ENCODE assay signal across 9 mouse cellular contexts in genomic region chr19:40962988-40963387, GRCm38 (mm10). TPM values are rescaled to one million over a fixed set of nuclear protein-coding genes. Genes with fewer than 3 reads are reported as not detected.
DNase-seq lines count a peak whose midpoint lies in the region; ATAC-seq and TF ChIP-seq lines count a peak whose summit lies in the region.
"Had no signal": no experiment of that assay in that cellular context is flagged by ENCODE, and none has a peak within 500 bp of the region (broad histone marks: within the 10 kb centered on the region; RNA-seq: fewer than 3 reads in every experiment).

No protein-coding gene starts in this region.

- no peak for ATAC-seq in forebrain, embryonic 14.5 days
- no peak for ATAC-seq in forebrain, embryonic 16.5 days
- no peak for ATAC-seq in midbrain, postnatal 0 days (ENCODE audit: low FRiP score)

- TF ChIP-seq POLR2A in bone marrow macrophage, adult 2 months (IDR thresholded peaks at IDR 0.05; ENCODE audit: borderline replicate concordance, low read depth, low read length): no peak
- TF ChIP-seq POLR2A in thymus, adult 2 months (IDR thresholded peaks at IDR 0.05; ENCODE audit: control insufficient read depth, extremely low read depth, insufficient read depth, low read length, poor library complexity): no peak

- DNase-seq in forebrain, embryonic 14.5 days (ENCODE audit: low spot score): peak; percentile 40
- DNase-seq in heart, adult 8-10 months (ENCODE audit: low spot score): peak; percentile 28
- DNase-seq in left cerebral cortex, postnatal 10 days (ENCODE audit: extremely low spot score in 1 of 2, low spot score in 2 of 2): peak; percentile 20 to 62
- DNase-seq in midbrain, postnatal 0 days (ENCODE audit: low spot score): peak; percentile 15
- DNase-seq in thymus, adult 2 months: peak; percentile 80

- H3K79me3 ChIP-seq in C2C12 (ENCODE audit: low read depth): no peaks in the 10 kb centered on the region

- H3ac ChIP-seq in C2C12 (ENCODE audit: control insufficient read depth, insufficient read length, low read depth): no peak overlapping the region

- TF ChIP-seq CTCF in C2C12 (IDR thresholded peaks at IDR 0.05; ENCODE audit: control insufficient read depth, insufficient read depth, insufficient read length): peak; percentile 74
- TF ChIP-seq CTCF in bone marrow macrophage, adult 2 months (IDR thresholded peaks at IDR 0.05; ENCODE audit: low read depth, low read length): peak; percentile 77
- TF ChIP-seq CTCF in midbrain, postnatal 0 days (IDR thresholded peaks at IDR 0.05): peak; percentile 65
- peak; percentile 96 for TF ChIP-seq CTCF in thymus, adult 2 months (IDR thresholded peaks at IDR 0.05; ENCODE audit: borderline replicate concordance, control insufficient read depth, extremely low read depth, insufficient read depth, low read length, poor library complexity)

- intact Hi-C loops in left cerebral cortex, postnatal 10 days (cut with DNase I): loop anchor here (5.0 kb wide), 1 partner anchor 49 kb away; no protein-coding TSS in a partner anchor

- H3K27me3 ChIP-seq in forebrain, embryonic 14.5 days (replicated peaks; ENCODE audit: control insufficient read depth, insufficient read depth, low read length): no peaks in the 10 kb centered on the region
- no peaks in the 10 kb centered on the region for H3K27me3 ChIP-seq in forebrain, embryonic 16.5 days (replicated peaks; ENCODE audit: control insufficient read depth, insufficient read depth, low read length)
- no peaks in the 10 kb centered on the region for H3K27me3 ChIP-seq in C2C12 (ENCODE audit: control insufficient read depth, insufficient read depth, insufficient read length)
- H3K27me3 ChIP-seq in midbrain, postnatal 0 days (ENCODE audit: insufficient read depth, low read length): no peaks in the 10 kb centered on the region
- H3K27me3 ChIP-seq in thymus, adult 2 months (ENCODE audit: control insufficient read depth, insufficient read depth, low read length): no peaks in the 10 kb centered on the region
- H3K27me3 ChIP-seq: lung, embryonic 15.5 days had no signal

- H3K79me2 ChIP-seq in C2C12 (ENCODE audit: control insufficient read depth, insufficient read depth): no peaks in the 10 kb centered on the region

- no peak overlapping the region for H3K9ac ChIP-seq in forebrain, embryonic 14.5 days (ENCODE audit: low read length)
- no peak overlapping the region for H3K9ac ChIP-seq in forebrain, embryonic 16.5 days (replicated peaks; ENCODE audit: low read depth, low read length)
- H3K9ac ChIP-seq in midbrain, postnatal 0 days (replicated peaks; ENCODE audit: low read length, poor library complexity, severe bottlenecking): no peak overlapping the region
- H3K9ac ChIP-seq: lung, embryonic 15.5 days had no signal

- no peak overlapping the region for H3K27ac ChIP-seq in forebrain, embryonic 14.5 days (ENCODE audit: low read depth, low read length)
- H3K27ac ChIP-seq in forebrain, embryonic 16.5 days (ENCODE audit: low read length): no peak overlapping the region
- H3K27ac ChIP-seq in bone marrow macrophage, adult 2 months (ENCODE audit: insufficient read depth, low read depth, low read length): peak overlapping the region; percentile 79
- H3K27ac ChIP-seq in midbrain, postnatal 0 days (ENCODE audit: low read depth, low read length): no peak overlapping the region
- H3K27ac ChIP-seq in thymus, adult 2 months (ENCODE audit: control insufficient read depth, insufficient read depth, low read length): no peak overlapping the region
- H3K27ac ChIP-seq: lung, embryonic 15.5 days had no signal

- H3K4me3 ChIP-seq in forebrain, embryonic 14.5 days (ENCODE audit: low read depth, low read length): no peak overlapping the region
- no peak overlapping the region for H3K4me3 ChIP-seq in forebrain, embryonic 16.5 days (replicated peaks; ENCODE audit: low read length)
- no peak overlapping the region for H3K4me3 ChIP-seq in C2C12 (ENCODE audit: insufficient read depth, poor library complexity, severe bottlenecking)
- H3K4me3 ChIP-seq in bone marrow macrophage, adult 2 months (ENCODE audit: insufficient read depth, low read length): no peak overlapping the region
- no peak overlapping the region for H3K4me3 ChIP-seq in midbrain, postnatal 0 days (ENCODE audit: low read depth, low read length)
- no peak overlapping the region for H3K4me3 ChIP-seq in thymus, adult 2 months (ENCODE audit: control insufficient read depth, insufficient read depth, low read length)
- H3K4me3 ChIP-seq: lung, embryonic 15.5 days had no signal

- no peaks in the 10 kb centered on the region for H3K4me1 ChIP-seq in forebrain, embryonic 14.5 days (ENCODE audit: control insufficient read depth, insufficient read depth, low read length)
- H3K4me1 ChIP-seq in forebrain, embryonic 16.5 days (replicated peaks; ENCODE audit: control insufficient read depth, insufficient read depth, low read length): no peaks in the 10 kb centered on the region
- H3K4me1 ChIP-seq in bone marrow macrophage, adult 2 months (ENCODE audit: control insufficient read depth, insufficient read depth, low read length): peaks cover 42% of the 10 kb centered on the region
- H3K4me1 ChIP-seq in midbrain, postnatal 0 days (ENCODE audit: insufficient read depth, low read length): no peaks in the 10 kb centered on the region
- H3K4me1 ChIP-seq in thymus, adult 2 months (replicated peaks; ENCODE audit: control insufficient read depth, insufficient read depth, low read length): peaks cover 3% of the 10 kb centered on the region; the same call in 1 of the 2 replicates

- H3K9me3 ChIP-seq in forebrain, embryonic 14.5 days (replicated peaks; ENCODE audit: control insufficient read depth, low read length): no peaks in the 10 kb centered on the region
- H3K9me3 ChIP-seq in forebrain, embryonic 16.5 days (ENCODE audit: control insufficient read depth, low read length): no peaks in the 10 kb centered on the region
- H3K9me3 ChIP-seq in midbrain, postnatal 0 days (ENCODE audit: low read length): no peaks in the 10 kb centered on the region
- H3K9me3 ChIP-seq: lung, embryonic 15.5 days had no signal

- 53% methylated on average over 12 of the region's 12 CpGs for WGBS in forebrain, embryonic 14.5 days
- 52% methylated on average over 12 of the region's 12 CpGs for WGBS in forebrain, embryonic 16.5 days
- WGBS in midbrain, postnatal 0 days: 48% methylated on average over 12 of the region's 12 CpGs
- WGBS in thymus, adult 2 months: 12% methylated on average over 12 of the region's 12 CpGs

- H3K4me2 ChIP-seq in forebrain, embryonic 14.5 days (ENCODE audit: low read length): no peak overlapping the region
- no peak overlapping the region for H3K4me2 ChIP-seq in forebrain, embryonic 16.5 days (ENCODE audit: low read length)
- no peak overlapping the region for H3K4me2 ChIP-seq in midbrain, postnatal 0 days (ENCODE audit: low read depth, low read length, poor library complexity, severe bottlenecking)
- H3K4me2 ChIP-seq: lung, embryonic 15.5 days had no signal

- H3K36me3 ChIP-seq in forebrain, embryonic 14.5 days (ENCODE audit: control insufficient read depth, insufficient read depth, low read length): no peaks in the 10 kb centered on the region
- H3K36me3 ChIP-seq in forebrain, embryonic 16.5 days (ENCODE audit: control insufficient read depth, insufficient read depth): no peaks in the 10 kb centered on the region
- no peaks in the 10 kb centered on the region for H3K36me3 ChIP-seq in C2C12 (ENCODE audit: control insufficient read depth, insufficient read depth)
- no peaks in the 10 kb centered on the region for H3K36me3 ChIP-seq in midbrain, postnatal 0 days (ENCODE audit: insufficient read depth, low read length)
- no peaks in the 10 kb centered on the region for H3K36me3 ChIP-seq in thymus, adult 2 months (ENCODE audit: control insufficient read depth, insufficient read depth, low read length)
- H3K36me3 ChIP-seq: lung, embryonic 15.5 days had no signal

TF ChIP-seq in C2C12, 6 proteins besides CTCF, POLR2A, EP300 and RAD21:
- TF ChIP-seq MYOD1 (IDR thresholded peaks at IDR 0.05; ENCODE audit: control insufficient read depth, insufficient read length, low read depth): no peak
- no peak for TF ChIP-seq USF1 (IDR thresholded peaks at IDR 0.05; ENCODE audit: low read depth)
- TF ChIP-seq FOSL1 (IDR thresholded peaks at IDR 0.05; ENCODE audit: insufficient read depth, low read length, poor library complexity, severe bottlenecking): no peak
- no peak for TF ChIP-seq MAX (IDR thresholded peaks at IDR 0.05)

RNA-seq across cellular contexts. Expression of gene Blnk, which starts 31.3 kb away (rescaled TPM):
- 0.52 and 0.53 TPM in 2 replicates for polyA plus RNA-seq in forebrain, embryonic 14.5 days (2014; fragmentation: Nextera tagmentation; extraction: Ambion mirVana)
- 0.51 and 0.56 TPM in 2 replicates for polyA plus RNA-seq in forebrain, embryonic 16.5 days (2015; fragmentation: Nextera tagmentation; extraction: Ambion mirVana)
- 6.5 TPM for polyA plus RNA-seq in C2C12 (2012; fragmentation: generic; extraction: Trizol)
- polyA plus RNA-seq in bone marrow macrophage, adult 2 months (2012; ENCODE audit: insufficient read depth, insufficient read length, missing spikeins): 95.2 and 101 TPM in 2 replicates
- total RNA-seq in heart, adult 8-10 months (2022): 1 to 10 TPM in 3 of 4 experiments, under 1 TPM in 1; 0.98 to 2.0 (median 1.7) TPM
- total RNA-seq in left cerebral cortex, postnatal 10 days (2021): 1 to 10 TPM; 3.0 TPM
- total RNA-seq in midbrain, postnatal 0 days (2014; rRNA removed): 0.42 and 1.2 TPM in 2 replicates
- 1.4 TPM in 2 replicates for polyA plus RNA-seq in midbrain, postnatal 0 days (2015; fragmentation: Nextera tagmentation; extraction: Ambion mirVana)
- polyA plus RNA-seq in thymus, adult 2 months (2012; rRNA removed): 8.5 and 10.9 TPM in 2 replicates

Comparison
In these comparisons a context has a peak if more than half of its experiments do, and no peak if none do; other contexts are left out.
1. DNase-seq: peak in every context shown above with its lines; median percentile 80 in thymus, adult 2 months; 41 in left cerebral cortex, postnatal 10 days; 40 in forebrain, embryonic 14.5 days; 28 in heart, adult 8-10 months; 15 in midbrain, postnatal 0 days.